Mouse (Mus musculus) left cerebral cortex, adult 18-20 months (tissue): ENCODE results near the gene Spata32. TPM values are rescaled to one million over a fixed set of nuclear protein-coding genes. Genes with fewer than 3 reads are reported as not detected.

ENCODE experiments used
- DNase-seq, 2 experiments: peaks; one replicate each; pipeline ENCODE4 v3.0.0; 2021 to 2022; ENCODE audit warnings: low spot score in 2 of 2, mixed read lengths in 1 of 2
- long read RNA-seq, 2 experiments: library from polyadenylated mRNA; stranded (forward); transcript quantifications; one replicate each; pipeline ENCODE4 v2.0.0; 2021
- total RNA-seq, 2 experiments: library from RNA; stranded (reverse); gene quantifications; 2 replicates each; pipeline ENCODE4 v1.2.3; 2021

Spata32 gene
- 1 to 10 TPM; 1.5 to 1.8 TPM for total RNA-seq
- long read RNA-seq, experiment 1 = 0 reads
- long read RNA-seq, experiment 2 = 0 reads

- DNase-seq = peak; percentile 64 to 75
Observed at GRCm38 (mm10) chr11:103217790-103218516, at the start of gene Spata32. Spata32 (minus strand) TSS chr11:103218432.

GRCm38 (mm10) chr11:103267346-103268219 lies 49.4 kb upstream of the Spata32 start, which contains the start of gene Map3k14:
Map3k14 (minus strand) TSS chr11:103267472.
- DNase-seq = peak; percentile 98 to 99

DNA sequence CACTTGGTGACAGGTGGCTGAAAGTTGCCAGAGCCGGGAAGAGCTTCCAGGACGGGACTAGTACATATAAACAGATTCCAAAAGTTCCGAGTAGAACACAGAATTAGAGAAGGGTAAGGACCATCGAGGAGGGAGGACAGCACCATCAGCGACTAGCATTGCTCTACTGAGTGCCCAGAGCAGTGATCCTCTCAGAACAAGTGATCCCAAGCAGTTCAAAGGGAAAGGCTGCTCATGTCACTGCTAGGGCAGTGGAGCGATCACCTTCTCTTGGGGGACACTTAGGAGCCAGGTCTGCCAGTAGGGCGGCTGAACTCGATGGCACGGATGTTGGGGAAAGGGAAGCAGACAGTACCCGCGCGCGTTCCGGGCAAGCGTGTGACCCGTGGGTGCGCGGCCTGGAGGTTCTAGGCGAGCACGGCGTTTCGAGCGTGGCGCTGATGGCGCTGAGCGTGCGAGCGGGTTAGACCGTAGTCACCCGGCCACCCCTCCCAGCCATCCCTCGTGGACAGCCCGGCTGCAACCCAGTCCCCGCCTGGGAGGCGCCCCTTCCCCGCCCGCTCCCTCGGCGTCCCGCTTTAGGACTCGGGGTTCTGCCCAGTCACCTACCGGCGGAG lies 48.6 kb upstream of the Spata32 start:
- DNase-seq = no peak

GRCm38 (mm10) chr11:103265856-103266255 lies 47.6 kb upstream of the Spata32 start:
- DNase-seq = no peak

DNA sequence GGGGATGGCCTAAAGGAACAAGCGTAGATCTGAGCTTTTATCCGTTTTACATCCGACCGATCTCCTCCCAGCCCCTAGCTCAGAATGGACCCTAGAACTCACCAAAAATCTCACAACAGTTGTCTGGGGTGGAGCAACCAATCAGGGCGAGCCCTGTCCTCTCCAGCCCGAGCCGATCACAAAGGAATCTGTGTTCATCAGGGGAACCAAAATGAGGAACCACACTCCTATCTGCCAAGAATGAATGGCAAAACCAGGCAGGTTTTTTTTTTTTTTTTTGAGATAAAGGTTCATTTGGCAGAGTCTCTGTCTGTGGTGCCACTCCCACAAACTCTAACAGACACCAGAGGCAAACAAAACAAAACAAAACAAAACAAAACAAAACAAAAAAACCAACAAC lies 47.0 kb upstream of the Spata32 start:
- DNase-seq = no peak

DNA sequence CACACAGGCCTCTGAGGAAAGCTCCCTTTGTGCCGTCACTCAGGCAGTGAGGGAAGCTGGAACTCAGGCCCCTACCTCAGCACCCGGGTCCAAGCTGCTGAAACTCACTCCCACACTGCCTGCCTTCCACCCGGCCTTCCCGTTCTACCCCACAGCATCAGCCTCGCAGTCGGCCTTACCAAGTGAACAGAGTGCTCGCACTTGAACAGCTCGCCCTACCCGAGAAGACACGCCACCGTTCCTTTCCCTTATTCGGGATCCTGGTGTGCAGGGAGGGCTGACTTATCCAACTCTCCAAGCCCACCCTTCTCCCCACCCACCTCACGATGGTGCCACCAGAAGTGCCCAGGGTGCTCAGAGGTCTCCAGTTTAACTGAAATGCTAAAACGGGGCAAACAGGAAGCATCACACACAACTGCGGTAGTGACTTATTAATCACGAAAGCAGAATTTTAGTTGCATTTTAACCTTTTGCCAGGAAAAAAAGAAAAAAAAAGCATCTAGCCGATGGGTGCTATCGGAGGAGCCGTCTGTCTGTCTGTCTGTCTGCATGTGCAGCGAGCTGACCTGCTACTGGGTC lies 46.3 kb upstream of the Spata32 start:
- no peak for DNase-seq

GRCm38 (mm10) chr11:103263551-103263950 lies 45.3 kb upstream of the Spata32 start:
- DNase-seq = no peak

GRCm38 (mm10) chr11:103262412-103263267 lies 44.4 kb upstream of the Spata32 start:
- no peak for DNase-seq

GRCm38 (mm10) chr11:103261671-103262411 lies 43.6 kb upstream of the Spata32 start:
- DNase-seq = no peak

DNA sequence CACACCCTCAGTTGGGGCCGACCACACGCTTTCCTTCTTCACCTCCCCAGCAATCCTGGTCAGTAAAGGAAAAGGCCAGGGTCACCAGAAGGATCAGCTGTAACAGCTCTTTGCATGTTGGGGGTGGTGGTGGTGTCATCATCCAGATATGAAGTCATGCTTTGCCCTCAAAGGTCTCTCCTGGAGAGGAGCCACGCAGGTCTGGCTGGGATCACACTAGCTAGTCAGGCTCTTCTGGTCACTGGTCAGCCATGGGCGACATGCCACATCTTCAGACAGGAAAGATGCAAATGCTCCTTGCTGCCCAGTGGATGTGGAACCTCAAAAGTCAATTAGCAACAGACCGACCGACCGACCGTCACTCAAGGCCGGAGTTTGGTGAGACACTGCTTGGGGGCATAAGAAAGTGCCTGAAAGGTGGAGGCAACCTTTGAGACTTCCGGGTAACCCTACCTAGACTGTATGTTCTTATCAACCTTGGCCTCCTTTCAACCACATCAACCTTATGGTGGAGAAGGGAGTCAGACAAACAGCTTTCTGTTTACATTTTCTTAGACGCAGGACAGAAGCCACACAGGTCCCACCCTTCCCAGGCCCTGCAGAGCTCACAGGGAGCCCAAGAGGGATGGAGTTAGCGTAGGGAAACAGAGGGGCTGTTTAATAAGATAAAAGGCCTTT lies 42.4 kb upstream of the Spata32 start:
- DNase-seq = no peak

DNA sequence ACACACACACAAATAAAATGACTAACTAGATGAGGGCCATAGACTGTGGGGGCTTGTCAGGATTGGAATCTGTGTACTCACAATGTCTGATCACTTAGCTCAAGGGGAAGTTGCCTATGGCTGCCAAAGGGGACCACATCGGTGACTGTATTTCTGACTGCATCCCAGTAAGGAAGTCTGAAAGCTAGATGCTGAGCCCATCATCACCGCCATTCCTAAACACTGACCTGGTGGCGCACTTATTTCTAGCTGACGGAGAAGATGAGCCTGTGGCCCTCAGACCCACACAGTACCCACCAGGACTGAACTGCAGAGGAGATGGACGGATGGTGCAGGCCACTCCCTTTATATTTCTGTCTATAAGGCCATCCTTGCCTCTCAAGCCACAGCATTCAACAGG lies 41.8 kb upstream of the Spata32 start:
- DNase-seq = no peak

GRCm38 (mm10) chr11:103257938-103258481 lies 39.8 kb upstream of the Spata32 start:
- no peak for DNase-seq

GRCm38 (mm10) chr11:103253605-103254004 lies 35.4 kb upstream of the Spata32 start:
- no peak for DNase-seq

GRCm38 (mm10) chr11:103252380-103252779 lies 34.1 kb upstream of the Spata32 start:
- DNase-seq = no peak

- no peak for DNase-seq
Observed at GRCm38 (mm10) chr11:103250324-103250723, 32.1 kb upstream of the Spata32 start.

DNA sequence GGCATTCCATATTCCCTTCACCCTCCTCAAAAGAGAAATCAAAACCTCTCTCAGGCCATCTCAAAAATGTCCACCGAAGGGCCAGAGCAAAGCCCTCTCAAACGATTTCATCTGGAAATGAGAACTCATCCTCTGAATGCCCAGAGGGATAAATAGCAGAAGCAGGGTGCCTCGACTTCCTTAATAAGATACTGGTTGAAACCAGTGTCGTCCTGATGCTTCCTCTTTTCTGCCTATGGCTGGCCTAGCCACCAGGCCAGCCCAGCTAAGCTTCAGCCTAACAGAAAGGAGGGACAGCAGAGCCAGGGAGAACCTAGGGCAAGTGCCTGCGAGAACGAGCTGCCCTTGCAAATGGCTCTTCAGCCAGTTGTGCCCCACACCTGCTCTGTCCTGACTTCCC lies 31.3 kb upstream of the Spata32 start:
- DNase-seq = no peak

DNA sequence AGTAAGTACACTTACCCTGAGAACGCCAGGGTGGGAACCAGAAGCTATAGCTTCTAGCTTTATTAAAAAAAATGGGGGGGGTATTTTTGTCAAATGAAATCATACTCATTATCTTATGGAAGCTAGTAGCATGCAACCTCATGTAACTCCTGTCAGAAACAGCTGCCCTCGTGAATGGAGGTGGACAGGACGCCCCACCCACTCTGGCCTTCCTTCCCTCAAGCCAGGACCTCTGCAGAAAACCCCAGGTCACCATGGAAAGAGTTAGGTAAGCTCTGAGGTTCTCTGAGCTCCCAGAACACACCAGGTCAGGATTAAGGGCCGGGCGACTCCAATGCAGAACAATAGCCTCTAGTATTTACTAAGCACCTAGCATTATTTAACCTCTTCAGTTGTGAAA lies 30.6 kb upstream of the Spata32 start:
- no peak for DNase-seq

DNA sequence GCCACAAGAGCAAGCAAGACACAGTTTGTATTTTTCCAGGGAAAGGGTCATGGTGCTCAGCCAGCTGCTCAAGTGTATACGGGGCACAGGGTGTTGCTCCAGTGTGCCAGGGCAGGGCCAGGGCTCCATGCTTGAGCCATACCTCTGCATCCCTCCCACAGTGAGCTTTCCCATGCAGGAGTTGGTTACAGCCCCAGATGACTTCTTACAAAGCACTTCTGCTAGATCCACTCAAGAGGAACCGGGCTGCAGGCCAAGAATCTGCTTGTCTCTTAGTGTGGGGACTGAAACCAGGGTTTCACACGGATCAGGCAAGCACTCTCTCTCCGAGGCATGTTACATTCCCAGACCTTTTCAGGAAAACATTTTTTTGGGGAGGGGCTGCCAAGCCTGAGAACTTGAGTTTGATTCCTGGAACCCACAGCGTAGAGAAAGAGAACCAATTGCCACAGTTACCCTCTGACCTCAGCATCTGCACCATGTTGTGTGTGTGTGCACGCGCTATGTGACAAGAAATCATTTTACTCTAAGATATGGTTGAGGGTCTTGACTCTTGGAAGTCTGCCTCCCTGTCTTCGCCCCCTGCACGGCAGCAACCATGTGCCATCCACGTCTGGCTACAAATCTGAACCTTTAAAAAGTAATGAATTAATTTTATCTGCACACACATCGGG lies 29.4 kb upstream of the Spata32 start:
- peak; percentile 74 to 81 for DNase-seq
